Mouse (Mus musculus): ENCODE data around the gene Rnf123. TPM values are rescaled to one million over a fixed set of nuclear protein-coding genes. Genes with fewer than 3 reads are reported as not detected.

The Rnf123 gene
- total RNA-seq, 2 experiments from 2014 or later: 128 to 157 TPM

GRCm38 (mm10) chr9:108052885-108053664 lies 30.1 kb downstream of the Rnf123 start, which contains the start of gene Amigo3:
Gene Amigo3 (plus strand): TSS chr9:108053159.
- peak; percentile 96 for DNase-seq
- peak within 1 kb of the TSS; percentile 60 for H3K4me3 ChIP-seq
- peak; percentile 95 for TF ChIP-seq CTCF (IDR thresholded peaks at IDR 0.05)
- H3K27ac ChIP-seq: peak within 1 kb of the TSS; percentile 87
- intact Hi-C loops (cut with DNase I): loop anchor here (2.0 to 5.0 kb wide), 3 partner anchors 68 to 151 kb away; partner anchors contain the start of gene Inka1

GRCm38 (mm10) chr9:108052411-108052810 lies 30.7 kb downstream of the Rnf123 start:
- Histone ChIP-seq H3K4me3 (peak overlapping the region; percentile 5; the same call in 1 of the 2 replicates), H3K27ac (peak overlapping the region; percentile 87)
- TF ChIP-seq CTCF (IDR thresholded peaks at IDR 0.05): no peak
- intact Hi-C loops (cut with DNase I): loop anchor here (2.0 to 5.0 kb wide), 3 partner anchors 68 to 150 kb away; partner anchors contain the start of gene Inka1
- DNase-seq: peak; percentile 17

- Histone ChIP-seq H3K27ac (peak overlapping the region; percentile 87; the same call in 1 of the 2 replicates), H3K4me3 (no peak overlapping the region)
- TF ChIP-seq CTCF (IDR thresholded peaks at IDR 0.05): no peak
- intact Hi-C loops (cut with DNase I): loop anchor here (2.0 to 5.0 kb wide), 3 partner anchors 67 to 150 kb away; partner anchors contain the start of gene Inka1
- peak; percentile 15 for DNase-seq
These were observed 31.3 kb downstream of the Rnf123 start for GRCm38 (mm10) chr9:108051931-108052220.

- intact Hi-C loops (cut with DNase I): loop anchor here (5.0 kb wide), 2 partner anchors 89 to 149 kb away; no protein-coding TSS in a partner anchor
- H3K4me3 ChIP-seq: no peak overlapping the region
These were observed 31.8 kb downstream of the Rnf123 start for GRCm38 (mm10) chr9:108051184-108051930.

GRCm38 (mm10) chr9:108049561-108050251 lies 33.4 kb downstream of the Rnf123 start:
- intact Hi-C loops (cut with DNase I): loop anchor here (5.0 kb wide), 2 partner anchors 87 to 147 kb away; no protein-coding TSS in a partner anchor
- H3K27ac ChIP-seq: peak overlapping the region; percentile 94
- peak; percentile 44 for DNase-seq
- peak overlapping the region; percentile 71 for H3K4me3 ChIP-seq
- no peak for TF ChIP-seq CTCF (IDR thresholded peaks at IDR 0.05)

More at GRCm38 (mm10) chr9:108051184-108051930, 31.8 kb downstream of the Rnf123 start:
- 0 out of 2 replicates have a peak overlapping the region, but pooled peaks have one; percentile 87 for H3K27ac ChIP-seq
- no peak for TF ChIP-seq CTCF (IDR thresholded peaks at IDR 0.05)
- peak; percentile 25 for DNase-seq

GRCm38 (mm10) chr9:108049016-108049455 lies 34.1 kb downstream of the Rnf123 start, which contains the start of gene Gmppb:
Gene Gmppb (plus strand): TSS chr9:108049242.
- intact Hi-C loops (cut with DNase I): no loop called here
- TF ChIP-seq CTCF (IDR thresholded peaks at IDR 0.05): no peak
- H3K27ac ChIP-seq: peak within 1 kb of the TSS; percentile 94
- H3K4me3 ChIP-seq: peak within 1 kb of the TSS; percentile 71
- peak; percentile 98 for DNase-seq

- DNase-seq: no peak
- peak overlapping the region; percentile 71 for H3K4me3 ChIP-seq
- TF ChIP-seq CTCF (IDR thresholded peaks at IDR 0.05): no peak
- peak overlapping the region; percentile 94 for H3K27ac ChIP-seq
- intact Hi-C loops (cut with DNase I): no loop called here
These were observed 34.6 kb downstream of the Rnf123 start for GRCm38 (mm10) chr9:108048566-108048955.

GRCm38 (mm10) chr9:108047601-108048565 lies 35.3 kb downstream of the Rnf123 start:
- TF ChIP-seq CTCF (IDR thresholded peaks at IDR 0.05): no peak
- Histone ChIP-seq H3K4me3 (peak overlapping the region; percentile 71), H3K27ac (peak overlapping the region; percentile 94)
- DNase-seq: no peak
- intact Hi-C loops (cut with DNase I): no loop called here

GRCm38 (mm10) chr9:108046582-108046981 lies 36.6 kb downstream of the Rnf123 start:
- H3K4me3 ChIP-seq: no peak overlapping the region
- H3K27ac ChIP-seq: peak overlapping the region; percentile 20
- intact Hi-C loops (cut with DNase I): no loop called here
- no peak for TF ChIP-seq CTCF (IDR thresholded peaks at IDR 0.05)
- peak; percentile 61 for DNase-seq

GRCm38 (mm10) chr9:108044751-108045492 lies 38.2 kb downstream of the Rnf123 start:
- intact Hi-C loops (cut with DNase I): no loop called here
- peak; percentile 22 for DNase-seq
- H3K27ac ChIP-seq: no peak overlapping the region
- TF ChIP-seq CTCF (IDR thresholded peaks at IDR 0.05): peak; percentile 14; the same call in 1 of the 2 replicates
- H3K4me3 ChIP-seq: no peak overlapping the region
